Mouse (Mus musculus) megakaryocyte, embryonic 14.5 days (primary cell): ENCODE data around the gene Adamtsl1.

Source experiments
- FLI1 ChIP-seq: IDR thresholded peaks from 2 replicates; pipeline ENCODE4 v1.6.1; 2012; ENCODE audit warnings: low read length, inconsistent platforms, mixed read lengths
- GATA1 ChIP-seq: IDR thresholded peaks from 3 replicates; pipeline ENCODE4 v1.6.1; 2012; ENCODE audit warnings: mixed read lengths, low read length, inconsistent platforms, borderline replicate concordance

GRCm38 (mm10) chr4:86383124-86383523, 869.2 kb downstream of the Adamtsl1 start:
- no peak for TF ChIP-seq GATA1
- no peak for TF ChIP-seq FLI1
